Mouse (Mus musculus) layer of hippocampus, adult 18-20 months (tissue): ENCODE data around the gene Il17re. TPM values are rescaled to one million over a fixed set of nuclear protein-coding genes. Genes with fewer than 3 reads are reported as not detected.

Source experiments
- DNase-seq, 2 experiments: peaks; one replicate each; pipeline ENCODE4 v3.0.0; 2022; ENCODE audit warnings: low spot score in 2 of 2
- total RNA-seq, 2 experiments: library from RNA; stranded (reverse); gene quantifications; 2 replicates each; pipeline ENCODE4 v1.2.3; 2021

Il17re gene
- total RNA-seq, 2 experiments from 2014 or later = 0.18 TPM; not detected in 1

- peak; percentile 87 to 94 for DNase-seq
These were observed 15.7 kb upstream of the Il17re start, which contains the start of gene Jagn1 for GRCm38 (mm10) chr6:113442442-113443090. TSS of gene Jagn1 (plus strand) at chr6:113442569.

- DNase-seq = no peak
These were observed 15.2 kb upstream of the Il17re start for GRCm38 (mm10) chr6:113443091-113443490.

DNA sequence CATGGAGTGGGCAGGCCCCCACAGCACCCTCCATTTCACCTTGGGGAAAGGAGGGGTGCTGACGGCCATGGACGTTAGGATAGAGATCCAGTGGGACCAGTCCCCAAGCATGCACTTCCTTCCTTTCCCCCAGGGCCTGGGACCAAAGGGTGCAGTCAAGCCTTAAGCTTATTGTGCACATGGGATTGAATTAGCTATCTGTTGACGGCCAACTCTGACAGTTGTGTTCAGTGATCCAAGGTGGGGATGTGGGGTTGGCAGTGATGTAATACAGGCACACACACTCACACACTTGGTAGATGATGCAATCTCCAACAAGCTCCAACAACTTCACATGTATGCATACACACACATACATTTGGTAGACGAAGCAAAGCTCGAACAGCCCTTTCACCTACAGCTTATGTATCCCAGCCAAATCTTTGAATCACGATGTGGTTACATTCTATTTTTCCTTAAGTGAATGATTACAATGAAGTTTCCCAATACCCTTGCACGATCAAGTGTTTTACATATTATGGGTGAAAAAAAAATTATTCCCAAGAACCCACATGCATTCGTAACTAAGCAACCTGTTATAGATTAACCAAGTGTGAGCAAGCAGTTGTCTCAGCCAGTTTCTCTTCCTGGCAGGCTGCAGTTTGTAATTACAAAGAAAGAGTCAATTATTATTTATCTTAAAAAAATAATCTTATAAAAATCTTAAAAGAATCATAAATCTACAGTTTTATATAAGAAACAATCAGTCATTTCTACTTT is 13.9 kb upstream of the Il17re start:
- DNase-seq = no peak

- no peak for DNase-seq
These were observed 10.6 kb upstream of the Il17re start for GRCm38 (mm10) chr6:113447639-113448038.

DNA sequence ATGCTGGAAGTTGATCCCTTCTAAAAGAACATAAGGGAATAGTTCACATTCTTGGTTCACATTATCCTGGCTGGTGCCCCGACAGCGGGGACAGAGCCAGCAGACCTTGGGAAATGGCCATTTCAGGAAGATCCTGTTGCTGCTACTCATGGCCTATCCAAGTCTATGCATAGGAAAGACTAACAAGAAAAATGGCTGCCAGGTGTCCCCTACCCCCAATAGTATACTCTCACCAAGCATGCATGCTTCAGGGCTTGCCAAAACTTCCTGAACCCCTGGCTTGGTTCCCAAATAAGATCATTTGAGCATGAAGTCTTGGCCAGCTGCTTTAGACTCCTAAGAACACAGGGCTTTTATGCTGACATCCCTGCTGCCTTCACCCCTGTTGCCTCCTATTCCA is 6.4 kb upstream of the Il17re start:
- no peak for DNase-seq

DNA sequence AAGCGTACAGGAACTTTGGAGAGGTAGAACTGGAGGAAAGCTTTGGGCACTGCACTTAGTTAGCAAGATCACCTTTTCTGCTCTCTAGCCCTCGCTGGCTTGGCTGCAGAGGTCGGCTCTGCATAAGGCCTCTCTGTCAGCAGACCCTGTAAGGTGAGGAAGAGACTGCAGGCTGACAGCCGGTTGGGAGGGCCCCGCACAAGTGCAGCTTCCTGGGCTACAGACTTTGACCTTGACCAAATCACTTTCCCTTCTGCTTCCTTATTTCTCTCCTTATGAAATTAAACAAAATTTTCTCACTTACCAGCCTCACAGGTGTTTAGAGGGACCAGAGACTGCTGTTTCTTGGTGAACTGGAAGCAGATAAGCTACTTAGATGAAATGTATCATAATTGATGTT is 3.3 kb upstream of the Il17re start:
- no peak for DNase-seq

DNA sequence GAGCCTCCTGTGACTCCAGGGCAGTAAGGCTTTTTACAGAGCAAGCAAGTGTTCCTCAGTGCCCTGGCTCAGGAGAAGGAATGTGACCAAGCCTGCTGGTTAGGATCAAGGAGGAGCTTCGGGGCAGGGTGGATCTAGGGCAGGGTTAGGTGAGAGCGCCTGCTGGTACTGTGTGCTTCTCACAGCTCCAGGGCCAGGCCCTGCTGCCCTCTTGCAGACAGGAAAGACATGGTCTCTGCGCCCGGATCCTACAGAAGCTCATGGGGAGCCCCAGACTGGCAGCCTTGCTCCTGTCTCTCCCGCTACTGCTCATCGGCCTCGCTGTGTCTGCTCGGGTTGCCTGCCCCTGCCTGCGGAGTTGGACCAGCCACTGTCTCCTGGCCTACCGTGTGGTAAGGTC is 351 bp downstream of the Il17re start:
- no peak for DNase-seq

GRCm38 (mm10) chr6:113464040-113464439 is 5.8 kb downstream of the Il17re start:
- no peak for DNase-seq

DNA sequence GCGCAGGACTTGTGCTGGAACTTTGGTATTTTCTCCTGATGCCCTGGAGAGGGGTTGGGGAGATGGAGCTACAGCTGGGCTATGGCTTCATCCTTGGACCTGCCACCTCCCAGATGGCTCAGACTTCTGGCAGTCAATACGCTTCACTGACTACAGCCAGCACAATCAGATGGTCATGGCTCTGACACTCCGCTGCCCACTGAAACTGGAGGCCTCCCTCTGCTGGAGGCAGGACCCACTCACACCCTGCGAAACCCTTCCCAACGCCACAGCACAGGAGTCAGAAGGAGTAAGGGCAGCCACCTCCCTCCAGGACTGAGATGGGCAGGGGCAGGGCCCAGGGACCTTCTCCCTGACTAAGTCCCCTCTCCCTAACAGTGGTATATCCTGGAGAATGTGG is 7.3 kb downstream of the Il17re start:
- no peak for DNase-seq

GRCm38 (mm10) chr6:113468512-113468911 is 10.2 kb downstream of the Il17re start:
- no peak for DNase-seq

DNA sequence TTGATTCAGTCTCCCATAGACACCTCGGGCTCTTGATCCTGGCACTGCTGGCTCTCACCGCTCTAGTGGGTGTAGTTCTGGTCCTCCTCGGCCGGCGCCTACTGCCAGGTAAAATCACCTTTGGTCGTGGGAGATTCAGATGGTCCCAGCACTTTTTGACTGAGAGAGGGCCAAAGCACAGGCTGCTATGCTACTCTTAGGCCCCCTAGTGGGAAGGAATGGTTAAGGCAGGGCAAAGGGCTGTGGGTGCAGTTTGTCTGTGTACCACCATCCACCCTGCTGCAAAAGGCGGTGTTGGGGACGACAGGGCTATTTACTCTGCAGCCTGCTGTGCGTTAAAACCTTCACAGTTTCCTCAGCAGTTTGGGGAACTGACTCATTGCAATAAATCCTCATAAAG is 10.7 kb downstream of the Il17re start:
- DNase-seq = peak in 1 of 2 experiments; percentile 81

- peak in 1 of 2 experiments; percentile 66 for DNase-seq
These were observed 11.1 kb downstream of the Il17re start for GRCm38 (mm10) chr6:113469432-113469831.

DNA sequence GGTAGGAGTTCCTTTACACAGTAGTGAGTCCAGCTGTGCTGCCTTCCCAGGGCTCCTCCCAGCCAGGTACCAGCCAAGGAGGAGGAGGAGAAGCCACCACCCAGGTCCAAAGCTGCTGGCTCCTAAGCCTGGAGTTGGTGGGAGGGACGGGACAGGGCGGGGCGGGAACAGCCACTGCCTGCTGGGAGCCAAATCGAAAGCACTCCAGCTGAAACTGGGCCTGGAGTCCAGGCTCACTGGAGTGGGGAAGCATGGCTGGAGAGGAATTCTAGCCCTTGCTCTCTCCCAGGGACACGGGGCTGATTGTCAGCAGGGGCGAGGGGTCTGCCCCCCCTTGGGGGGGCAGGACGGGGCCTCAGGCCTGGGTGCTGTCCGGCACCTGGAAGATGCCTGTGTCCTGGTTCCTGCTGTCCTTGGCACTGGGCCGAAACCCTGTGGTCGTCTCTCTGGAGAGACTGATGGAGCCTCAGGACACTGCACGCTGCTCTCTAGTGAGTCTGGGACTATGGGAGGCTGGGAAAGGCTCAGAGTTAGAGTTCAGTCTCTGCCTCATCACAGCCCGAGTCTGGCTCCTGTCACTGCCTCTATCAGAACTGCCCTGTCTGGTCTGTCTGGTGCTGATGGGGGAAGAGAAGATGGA is 13.1 kb downstream of the Il17re start, which contains the start of gene Il17rc:
Gene Il17rc (plus strand): TSS at position 131 of the 640 bp plus-strand sequence.
- DNase-seq = no peak

DNA sequence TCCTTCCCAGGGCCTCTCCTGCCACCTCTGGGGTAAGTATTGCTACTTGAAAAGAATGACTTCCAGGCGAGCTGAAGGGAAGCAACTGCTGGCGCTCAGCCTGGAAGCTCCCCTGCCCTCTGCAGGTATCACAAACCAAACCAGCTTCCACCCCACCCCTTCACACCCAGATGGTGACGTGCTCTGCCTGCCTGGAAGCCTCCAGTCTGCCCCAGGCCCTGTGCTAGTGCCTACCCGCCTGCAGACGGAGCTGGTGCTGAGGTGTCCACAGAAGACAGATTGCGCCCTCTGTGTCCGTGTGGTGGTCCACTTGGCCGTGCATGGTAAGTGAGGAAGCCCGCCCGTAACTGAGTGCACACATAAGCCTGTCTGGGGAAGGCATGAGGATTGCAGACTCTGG is 13.8 kb downstream of the Il17re start:
- no peak for DNase-seq

DNA sequence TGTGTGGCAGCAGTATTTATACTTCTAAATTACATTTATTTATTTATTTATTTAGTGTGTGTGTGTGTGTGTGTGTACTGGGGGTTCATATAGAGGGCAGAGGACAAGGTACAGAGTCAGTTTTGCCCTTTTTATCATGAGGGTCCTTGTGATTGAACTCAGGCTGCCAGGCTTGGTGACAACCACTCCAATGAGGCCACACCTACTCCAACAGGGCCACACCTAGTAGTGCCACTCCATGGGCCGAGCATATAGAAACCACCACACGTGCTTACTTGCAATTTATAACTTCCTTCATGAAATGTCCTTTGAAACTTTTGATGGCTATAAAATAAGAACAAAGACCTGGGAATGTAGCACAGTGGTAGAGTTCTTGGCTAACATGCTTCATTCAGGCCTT is 15.0 kb downstream of the Il17re start:
- DNase-seq = no peak

DNA sequence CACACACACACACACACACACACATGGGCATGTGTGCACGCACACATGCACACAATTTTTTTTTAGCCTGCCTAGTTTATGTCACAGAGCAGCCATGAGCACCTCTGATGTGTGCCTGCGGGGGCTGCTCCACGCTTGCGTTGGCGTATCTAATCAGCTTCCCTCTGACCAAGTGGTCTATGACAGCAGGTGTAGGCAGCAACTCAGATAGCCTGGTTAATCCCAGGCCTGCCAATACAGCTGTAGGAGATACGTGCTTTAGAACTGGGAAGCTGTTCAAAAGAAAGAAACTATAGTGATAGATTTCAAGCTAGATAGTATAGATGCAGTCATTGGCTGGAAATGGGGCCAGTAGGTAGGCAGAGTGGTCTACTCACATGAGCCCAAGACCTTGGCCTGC is 15.4 kb downstream of the Il17re start:
- no peak for DNase-seq

DNA sequence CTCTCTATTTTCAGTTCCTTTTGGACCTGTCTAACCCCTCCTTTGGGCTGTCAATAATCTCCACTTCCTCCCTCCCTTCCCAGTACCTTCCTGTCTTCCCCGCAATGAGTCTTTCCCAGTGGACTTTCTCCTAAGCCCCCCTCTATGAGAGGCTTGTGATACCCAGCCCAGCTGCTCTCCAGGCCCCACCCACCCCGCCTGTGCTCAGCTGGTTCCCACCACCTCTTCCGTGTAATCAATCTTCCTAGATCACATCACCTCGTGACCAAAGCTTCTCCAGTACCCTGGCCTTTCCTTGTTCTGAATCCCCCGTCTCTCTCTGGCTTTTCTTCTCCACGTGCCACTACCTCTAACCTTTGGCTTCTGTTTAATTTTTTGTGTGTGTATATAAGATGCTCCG is 19.1 kb downstream of the Il17re start:
- DNase-seq = no peak

GRCm38 (mm10) chr6:113478906-113479305 is 20.6 kb downstream of the Il17re start:
- no peak for DNase-seq

DNA sequence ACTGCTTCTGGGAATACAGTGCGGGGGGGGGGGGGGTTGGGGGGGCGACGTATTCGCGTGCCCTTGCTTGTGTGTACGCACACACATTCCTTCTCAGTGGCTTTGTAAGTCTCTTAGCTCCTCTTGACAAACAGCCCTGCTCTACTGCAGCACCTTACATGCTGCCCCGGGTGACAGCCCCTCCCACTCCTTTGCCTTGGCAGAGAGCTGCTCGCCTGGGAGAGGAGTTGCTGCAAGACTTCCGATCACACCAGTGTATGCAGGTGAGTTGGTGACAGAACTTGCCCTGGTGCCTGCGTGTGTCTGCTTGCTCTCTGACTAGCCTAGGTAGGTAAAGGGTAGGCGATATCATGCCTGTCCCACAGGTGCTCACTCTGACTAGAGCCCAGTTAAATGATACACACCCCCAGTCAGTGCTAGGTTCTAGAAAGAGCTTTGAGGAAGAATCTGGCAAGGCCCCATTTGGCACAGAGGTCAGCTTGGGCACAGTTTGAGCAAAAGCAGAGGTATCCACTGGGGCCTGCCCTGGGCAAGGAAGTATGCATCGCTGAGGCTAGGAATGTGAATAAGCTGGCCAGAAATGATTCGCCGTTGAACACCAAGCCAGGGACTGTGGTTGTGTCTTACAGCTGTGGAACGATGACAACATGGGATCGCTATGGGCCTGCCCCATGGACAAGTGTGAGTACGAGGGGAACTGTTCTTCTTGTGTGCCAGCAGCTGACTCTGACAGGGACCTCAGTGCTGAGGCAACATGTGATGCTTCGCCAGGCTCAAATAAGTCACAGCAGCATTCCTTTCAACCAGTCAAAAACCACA is 22.5 kb downstream of the Il17re start:
- DNase-seq = no peak

DNA sequence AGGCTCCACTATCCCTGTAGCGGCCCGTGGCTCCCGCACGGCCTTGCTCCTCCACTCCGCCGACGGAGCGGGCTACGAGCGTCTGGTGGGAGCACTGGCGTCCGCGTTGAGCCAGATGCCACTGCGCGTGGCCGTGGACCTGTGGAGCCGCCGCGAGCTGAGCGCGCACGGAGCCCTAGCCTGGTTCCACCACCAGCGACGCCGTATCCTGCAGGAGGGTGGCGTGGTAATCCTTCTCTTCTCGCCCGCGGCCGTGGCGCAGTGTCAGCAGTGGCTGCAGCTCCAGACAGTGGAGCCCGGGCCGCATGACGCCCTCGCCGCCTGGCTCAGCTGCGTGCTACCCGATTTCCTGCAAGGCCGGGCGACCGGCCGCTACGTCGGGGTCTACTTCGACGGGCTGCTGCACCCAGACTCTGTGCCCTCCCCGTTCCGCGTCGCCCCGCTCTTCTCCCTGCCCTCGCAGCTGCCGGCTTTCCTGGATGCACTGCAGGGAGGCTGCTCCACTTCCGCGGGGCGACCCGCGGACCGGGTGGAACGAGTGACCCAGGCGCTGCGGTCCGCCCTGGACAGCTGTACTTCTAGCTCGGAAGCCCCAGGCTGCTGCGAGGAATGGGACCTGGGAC is 24.3 kb downstream of the Il17re start:
- peak in 1 of 2 experiments; percentile 57 for DNase-seq

GRCm38 (mm10) chr6:113483100-113483615 is 24.9 kb downstream of the Il17re start, which contains the start of gene Creld1:
TSS of gene Creld1 (plus strand) at chr6:113483297.
- peak; percentile 95 to 97 for DNase-seq
